Mouse (Mus musculus): Measurements from ENCODE around the gene Slamf9.

GRCm38 (mm10) chr1:172484671-172485070, 9.5 kb downstream of the Slamf9 start:
- no peak for TF ChIP-seq POLR2A (IDR thresholded peaks at IDR 0.05; ENCODE audit: insufficient read length, low read depth)
- TF ChIP-seq E2F4 (IDR thresholded peaks at IDR 0.05; ENCODE audit: insufficient read depth), result no peak
- TF ChIP-seq MAX (IDR thresholded peaks at IDR 0.05; ENCODE audit: low read depth), result no peak
- TF ChIP-seq MYOG (IDR thresholded peaks at IDR 0.05; ENCODE audit: control insufficient read depth in 1 of 3, insufficient read depth in 1 of 3, insufficient read length in 2 of 3, low read depth in 2 of 3), result no peak
- TF ChIP-seq TCF12 (IDR thresholded peaks at IDR 0.05; ENCODE audit: insufficient read depth, poor library complexity, severe bottlenecking), result no peak
- no peak for TF ChIP-seq CEBPB (IDR thresholded peaks at IDR 0.05; ENCODE audit: insufficient read depth, poor library complexity, severe bottlenecking)
- TF ChIP-seq MYOD1 (IDR thresholded peaks at IDR 0.05; ENCODE audit: control insufficient read depth in 1 of 3, insufficient read length in 2 of 3, low read depth in 2 of 3), result no peak
- no peak for TF ChIP-seq TCF3 (IDR thresholded peaks at IDR 0.05; ENCODE audit: insufficient read length, low read depth)
